Mouse (Mus musculus): ENCODE measurements around the gene Dab1.

- TF ChIP-seq EP300 (IDR thresholded peaks at IDR 0.05) (no peak), CTCF (IDR thresholded peaks at IDR 0.05) (no peak)
Observed at GRCm38 (mm10) chr4:103621586-103621985, 2.4 kb downstream of the Dab1 start.
